Mouse (Mus musculus): ENCODE data around the gene Traip. TPM values are rescaled to one million over a fixed set of nuclear protein-coding genes. Genes with fewer than 3 reads are reported as not detected.
A peak's percentile ranks its signal among the peaks of the same experiment; 100 is the strongest.

Traip gene
- total RNA-seq, 4 experiments from 2014 or later = 0.47 to 1.6 (median 0.57) TPM

DNA sequence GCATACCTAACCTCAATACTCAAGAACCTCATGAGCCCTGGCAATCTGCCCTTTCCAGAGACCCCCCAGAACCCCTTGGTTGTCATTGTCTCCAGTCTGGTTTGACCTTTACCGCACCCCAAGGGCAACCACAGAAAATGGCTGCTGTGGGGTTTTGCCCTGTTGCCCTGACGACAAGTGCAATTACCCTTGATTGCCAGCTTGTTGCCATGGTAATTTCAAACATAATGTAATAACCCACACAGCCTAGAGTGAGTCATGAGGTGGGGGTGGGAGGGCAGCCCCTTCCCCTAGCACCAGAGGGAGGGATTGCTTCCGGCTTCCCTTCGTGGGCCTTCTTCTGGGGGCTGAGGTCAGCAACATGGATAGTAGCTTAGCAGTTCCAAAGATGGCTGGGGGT lies 17.7 kb upstream of the Traip start:
- no peak for DNase-seq (ENCODE audit: low spot score in 2 of 2)

DNA sequence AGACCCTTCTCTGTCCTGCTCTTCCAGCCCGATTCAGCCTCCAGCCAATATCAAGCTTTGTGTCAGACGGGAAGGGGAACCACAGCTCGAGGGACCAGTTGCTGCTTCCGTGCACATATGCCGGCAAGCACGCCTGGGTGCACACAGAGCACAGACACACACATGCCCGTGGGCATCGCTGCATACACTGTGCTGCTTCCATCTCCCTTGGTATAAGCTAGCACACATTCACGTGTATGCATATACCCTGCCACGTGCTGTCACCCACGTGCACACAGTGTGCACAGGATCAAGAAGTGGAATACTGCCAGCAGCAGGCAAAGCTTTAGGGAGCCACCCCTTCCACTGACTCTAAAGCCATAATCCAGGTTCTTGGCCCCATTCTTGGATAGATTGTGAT lies 15.8 kb upstream of the Traip start:
- DNase-seq (ENCODE audit: low spot score in 2 of 2) = no peak

DNA sequence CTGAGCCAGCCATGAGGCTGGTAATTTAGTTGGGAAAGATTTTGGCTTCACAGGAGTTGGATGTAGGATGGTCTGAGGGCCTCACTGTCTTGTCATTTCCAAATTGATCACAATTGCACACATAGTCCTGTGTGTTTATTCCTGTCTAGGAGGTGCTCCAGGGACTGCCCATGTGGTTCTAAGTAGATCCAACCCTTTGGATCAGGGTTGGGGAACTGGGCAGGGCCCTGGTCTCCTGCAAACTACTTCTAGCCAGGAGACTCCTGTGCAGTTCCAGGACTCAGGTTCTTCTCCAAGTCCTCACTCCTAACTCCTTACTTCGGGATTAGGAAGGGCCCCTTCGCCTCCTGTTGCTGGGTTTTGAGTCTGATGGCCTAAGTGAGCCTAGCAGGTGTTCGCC lies 14.6 kb upstream of the Traip start, which contains the start of gene Camkv:
Camkv (plus strand) TSS at position 301 of the 400 bp plus-strand sequence.
- no peak for DNase-seq (ENCODE audit: low spot score in 2 of 2)

DNA sequence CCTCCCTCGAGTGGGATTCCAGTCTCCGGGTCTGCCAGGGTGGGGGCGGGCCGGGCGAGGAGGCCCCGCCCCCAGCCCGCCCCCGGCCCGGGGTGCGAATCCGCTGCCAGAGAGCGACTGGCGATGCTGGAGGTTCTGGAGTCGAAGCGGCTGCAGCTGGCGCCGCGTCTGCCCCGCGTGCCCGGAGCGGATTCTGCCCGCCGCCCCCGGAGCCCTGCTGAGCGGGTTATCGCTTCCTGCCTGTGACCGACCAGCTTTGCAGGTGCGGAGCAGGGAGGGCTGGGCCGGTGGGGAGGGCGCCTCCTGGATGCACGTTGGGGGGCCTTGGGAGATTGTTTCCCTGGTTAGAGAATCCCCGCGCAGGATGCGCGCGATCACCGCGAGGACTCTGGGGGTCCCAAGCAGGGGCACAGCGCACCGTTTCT lies 14.1 kb upstream of the Traip start:
- no peak for DNase-seq (ENCODE audit: low spot score in 2 of 2)

DNA sequence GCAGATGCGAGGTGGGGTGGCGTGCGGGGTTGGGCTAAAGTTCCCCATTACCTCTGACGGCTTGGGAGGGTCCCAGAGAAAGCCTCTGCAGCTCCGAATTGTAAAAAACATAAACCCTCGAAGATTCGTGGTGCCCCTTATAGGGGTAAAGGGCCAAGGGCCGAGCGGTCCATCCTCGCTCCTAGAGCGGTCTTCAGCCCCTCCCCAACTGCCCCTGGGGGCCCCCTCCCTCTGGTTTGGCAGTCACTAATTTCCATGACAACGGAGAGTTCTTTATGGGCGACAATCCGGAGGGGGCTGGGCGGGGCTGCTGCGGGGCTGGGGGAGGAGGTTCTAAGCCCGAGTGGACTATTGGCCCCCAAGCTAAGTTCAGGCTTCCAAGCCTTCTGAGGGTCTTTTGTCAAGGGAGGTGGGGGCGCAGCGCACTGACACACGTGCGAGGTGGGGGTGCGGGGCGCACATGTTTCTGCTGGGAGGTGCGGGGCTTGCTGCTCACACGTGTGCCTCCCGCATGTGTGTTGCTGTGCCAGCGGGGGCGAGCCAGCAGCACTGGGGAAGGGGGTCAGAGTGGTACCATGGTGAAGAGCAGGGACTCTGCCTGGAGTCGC lies 13.6 kb upstream of the Traip start:
- no peak for DNase-seq (ENCODE audit: low spot score in 2 of 2)

DNA sequence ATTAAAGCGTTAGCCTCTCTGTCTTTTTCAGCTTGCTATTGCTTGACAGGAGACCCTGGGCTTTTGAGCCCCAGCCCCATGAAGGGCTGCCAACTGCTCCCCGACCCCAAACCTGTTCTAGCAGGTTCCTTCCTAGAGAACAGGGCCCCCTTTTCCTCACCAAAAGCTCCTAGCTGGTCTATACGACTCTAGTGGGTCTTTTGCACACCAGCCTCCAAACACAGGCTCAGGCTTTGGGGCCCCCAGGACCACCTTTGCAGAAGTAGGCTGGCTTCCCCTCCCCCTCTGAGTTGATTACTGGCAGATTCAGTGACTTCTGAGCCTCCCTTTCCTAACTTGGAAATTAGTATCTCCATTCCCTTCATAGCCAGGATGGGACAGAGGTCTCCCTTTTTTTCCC lies 13.1 kb upstream of the Traip start:
- DNase-seq (ENCODE audit: low spot score in 2 of 2) = no peak

DNA sequence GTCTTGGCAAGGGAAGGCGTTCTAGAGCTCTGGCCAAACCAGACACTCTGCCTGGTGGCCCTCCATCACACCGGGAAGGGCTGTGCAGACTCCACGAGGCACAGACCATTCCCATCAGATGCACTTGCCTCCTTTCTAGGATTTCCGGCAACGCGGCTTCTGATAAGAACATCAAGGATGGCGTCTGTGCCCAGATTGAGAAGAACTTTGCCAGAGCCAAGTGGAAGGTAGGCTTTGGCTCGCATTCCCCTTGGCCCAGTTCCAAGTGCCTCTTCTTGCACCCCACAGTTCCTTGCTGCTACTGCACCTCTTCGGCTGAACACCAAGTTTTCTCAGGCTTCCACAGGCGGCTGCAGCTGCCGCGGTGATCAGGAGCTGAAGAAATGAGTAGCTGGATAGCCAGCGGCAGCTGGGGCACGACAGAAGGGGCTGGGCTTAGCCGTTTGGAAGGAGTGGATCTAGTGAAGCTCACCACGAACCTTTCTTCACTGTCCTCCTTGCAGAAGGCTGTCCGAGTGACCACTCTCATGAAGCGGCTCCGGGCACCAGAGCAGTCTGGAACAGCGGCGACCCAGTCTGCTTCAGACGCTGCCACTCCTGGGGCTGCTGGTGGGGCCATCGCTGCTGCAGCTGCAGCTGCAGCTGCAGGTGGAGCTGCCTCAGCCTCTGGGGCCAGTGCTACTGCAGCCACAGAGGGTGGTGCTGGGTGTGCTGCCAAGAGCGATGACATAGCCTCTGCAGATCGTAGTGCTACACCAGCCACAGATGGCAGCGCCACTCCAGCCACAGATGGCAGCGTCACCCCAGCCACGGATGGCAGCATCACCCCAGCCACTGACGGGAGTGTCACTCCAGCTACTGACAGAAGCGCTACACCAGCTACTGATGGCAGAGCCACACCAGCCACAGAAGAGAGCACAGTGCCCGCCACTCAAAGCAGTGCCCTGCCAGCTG lies 2.4 kb upstream of the Traip start:
- DNase-seq (ENCODE audit: low spot score in 2 of 2) = peak; percentile 21 to 48

DNA sequence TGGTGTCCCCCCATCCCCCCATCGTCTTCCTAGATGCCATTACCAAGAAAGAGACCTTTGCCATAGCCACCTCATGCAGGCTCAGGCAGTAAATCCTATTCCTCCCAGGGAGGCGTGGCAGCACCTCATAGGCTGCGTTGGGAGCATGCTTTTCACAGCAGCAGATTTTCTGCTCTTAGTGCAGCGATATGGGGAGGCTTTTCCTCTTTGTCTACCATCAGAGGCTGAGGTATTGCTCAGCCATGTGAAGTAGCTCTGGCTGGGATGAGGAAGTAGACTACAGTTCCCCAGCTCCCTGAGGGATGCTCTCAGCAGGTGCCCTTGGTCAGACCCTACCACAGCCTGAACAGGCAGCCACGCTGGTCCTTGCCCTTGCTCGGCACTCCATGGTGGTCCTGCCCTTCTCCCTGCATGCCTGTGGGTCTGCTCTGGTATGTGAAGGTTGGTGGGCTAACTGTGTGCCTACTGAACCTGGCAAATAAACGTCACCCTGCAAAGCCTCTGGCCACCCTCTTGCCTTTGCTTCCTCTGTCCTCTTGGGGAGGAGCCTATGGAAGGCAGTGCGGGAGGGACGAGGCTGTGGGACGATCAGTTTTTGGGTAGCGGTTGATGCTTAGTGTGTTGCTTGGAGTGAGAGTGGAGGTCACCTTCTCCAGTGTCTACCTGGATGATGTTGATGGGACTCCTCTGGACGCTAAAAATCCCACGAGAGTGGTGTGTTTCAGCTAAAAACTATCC lies 583 bp upstream of the Traip start:
- DNase-seq (ENCODE audit: low spot score in 2 of 2) = no peak

DNA sequence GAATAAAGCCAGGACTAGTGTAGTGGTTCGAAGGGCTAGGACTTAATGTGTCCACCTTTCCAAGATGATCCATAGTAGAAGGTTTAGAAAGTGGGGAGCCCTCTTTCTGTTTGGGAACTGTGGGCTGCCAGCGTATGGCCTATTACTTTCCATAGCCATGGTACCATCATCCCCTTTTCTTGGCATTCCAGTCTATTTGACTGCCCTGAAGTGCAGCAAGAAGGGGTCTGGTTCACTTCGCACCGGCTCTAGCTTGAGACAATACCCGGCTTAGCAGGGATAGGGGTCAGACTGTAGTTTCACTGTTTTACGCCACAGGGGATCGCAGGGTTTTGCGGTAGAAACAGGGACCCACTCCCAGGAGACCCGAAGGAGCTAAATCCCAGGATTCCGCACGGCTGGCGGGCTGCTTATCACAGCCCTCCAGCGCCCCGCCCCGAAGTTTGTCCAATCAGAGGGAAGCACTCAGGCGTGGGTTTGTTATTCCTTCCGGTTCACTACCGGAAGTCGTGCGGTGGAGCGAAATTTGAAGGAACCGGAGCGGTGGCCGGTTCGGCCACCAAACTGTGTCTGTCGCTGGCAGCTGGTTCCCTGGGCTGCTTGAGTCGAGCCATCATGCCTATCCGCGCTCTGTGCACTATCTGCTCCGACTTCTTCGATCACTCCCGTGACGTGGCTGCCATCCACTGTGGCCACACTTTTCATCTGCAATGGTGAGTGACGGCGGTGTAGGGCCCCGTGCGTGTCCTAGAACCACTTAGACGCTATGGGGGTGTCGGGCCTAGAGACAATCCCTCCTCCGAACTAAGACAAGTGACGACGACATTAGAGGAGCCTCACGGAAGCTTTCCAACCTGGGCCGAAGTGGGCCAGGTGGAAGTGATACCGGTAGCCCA lies 772 bp downstream of the Traip start:
- peak; percentile 86 to 89 for DNase-seq (ENCODE audit: low spot score in 2 of 2)

DNA sequence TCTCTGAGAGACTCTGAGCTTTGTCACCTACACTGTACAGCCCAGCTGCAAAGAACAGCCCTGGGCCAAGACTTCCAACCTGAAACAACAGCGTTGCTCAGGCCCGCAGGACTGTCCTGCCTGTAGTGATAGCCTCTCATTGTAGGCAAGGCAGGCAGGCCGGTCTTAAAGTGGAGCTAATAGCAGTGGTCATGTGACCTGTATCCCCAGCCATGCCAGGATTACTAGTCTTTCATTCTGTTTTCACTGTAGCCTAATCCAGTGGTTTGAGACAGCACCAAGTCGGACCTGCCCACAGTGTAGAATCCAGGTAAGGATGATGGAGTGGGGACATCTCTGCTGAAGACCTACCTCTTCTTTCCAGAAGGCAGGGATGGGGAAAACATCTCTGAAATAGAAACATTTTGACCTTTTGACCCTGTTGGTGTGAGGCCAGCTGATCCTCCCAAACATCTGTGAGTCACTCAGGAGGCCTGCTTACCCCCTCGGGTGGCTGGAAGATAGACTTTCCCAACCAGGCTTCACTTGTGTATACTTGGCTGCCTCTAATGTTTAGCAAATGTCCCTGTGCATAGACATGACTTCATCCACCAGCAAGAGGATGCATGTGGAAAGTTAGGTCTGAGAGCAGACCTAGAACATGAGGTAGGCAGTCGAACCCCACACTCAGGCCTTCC lies 5.8 kb downstream of the Traip start:
- peak; percentile 30 to 34 for DNase-seq (ENCODE audit: low spot score in 2 of 2)

DNA sequence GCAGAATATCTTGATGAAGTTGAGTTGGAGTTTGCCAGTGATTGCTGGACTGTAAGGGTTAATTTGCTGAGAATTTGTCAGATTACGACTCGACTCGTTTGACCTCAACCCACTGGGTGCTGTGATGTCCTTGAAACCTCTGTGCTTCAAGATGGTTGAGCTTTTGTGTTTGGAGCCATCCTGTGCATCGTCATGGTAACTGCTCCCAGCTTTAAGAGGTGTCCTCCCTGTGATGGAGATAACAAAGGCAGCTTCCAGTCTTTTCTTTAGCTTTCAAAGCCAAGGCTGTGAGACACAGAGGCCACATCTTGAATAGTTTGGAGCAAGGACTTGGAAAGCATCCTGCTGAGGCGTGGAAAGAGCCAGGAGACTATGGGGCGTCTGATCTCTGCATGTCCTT lies 7.2 kb downstream of the Traip start:
- no peak for DNase-seq (ENCODE audit: low spot score in 2 of 2)

DNA sequence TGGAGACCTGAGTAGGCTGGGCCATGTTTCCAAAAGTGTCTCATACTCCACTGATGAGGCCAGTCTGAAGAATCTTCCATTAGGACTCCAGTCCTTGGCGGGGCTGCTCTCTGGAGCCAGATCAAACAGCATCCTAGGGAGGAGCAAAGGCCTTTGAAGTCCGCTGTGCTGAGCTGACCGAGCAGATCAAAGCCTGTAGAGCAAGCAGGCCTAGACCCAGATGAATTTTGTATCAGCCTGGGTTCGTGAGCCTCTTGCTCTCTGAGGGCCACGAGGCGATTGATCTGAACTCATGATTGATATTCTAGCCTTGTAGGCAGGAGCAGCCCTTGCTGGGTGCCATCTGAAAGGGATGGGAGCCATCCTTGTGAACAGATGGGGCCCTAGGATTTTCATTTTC lies 10.0 kb downstream of the Traip start:
- DNase-seq (ENCODE audit: low spot score in 2 of 2) = no peak

DNA sequence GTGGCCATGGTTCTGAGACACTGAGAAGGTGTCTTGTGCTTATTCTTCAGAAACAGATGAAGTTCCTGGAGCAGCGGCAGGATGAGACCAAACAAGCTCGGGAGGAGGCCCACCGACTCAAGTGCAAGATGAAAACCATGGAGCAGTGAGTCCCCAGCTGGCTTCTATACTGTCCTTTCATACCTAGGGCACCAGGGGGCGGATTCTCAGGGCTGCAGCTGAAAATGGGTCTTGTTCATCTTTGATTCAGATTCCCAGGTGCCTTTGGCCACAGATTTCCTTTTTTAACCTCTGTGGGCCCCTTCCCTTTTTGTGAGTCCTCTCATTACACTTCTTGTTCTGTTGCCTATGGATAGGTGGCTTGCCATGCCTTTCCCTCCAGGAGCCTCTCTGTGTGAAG lies 11.0 kb downstream of the Traip start:
- DNase-seq (ENCODE audit: low spot score in 2 of 2) = no peak

DNA sequence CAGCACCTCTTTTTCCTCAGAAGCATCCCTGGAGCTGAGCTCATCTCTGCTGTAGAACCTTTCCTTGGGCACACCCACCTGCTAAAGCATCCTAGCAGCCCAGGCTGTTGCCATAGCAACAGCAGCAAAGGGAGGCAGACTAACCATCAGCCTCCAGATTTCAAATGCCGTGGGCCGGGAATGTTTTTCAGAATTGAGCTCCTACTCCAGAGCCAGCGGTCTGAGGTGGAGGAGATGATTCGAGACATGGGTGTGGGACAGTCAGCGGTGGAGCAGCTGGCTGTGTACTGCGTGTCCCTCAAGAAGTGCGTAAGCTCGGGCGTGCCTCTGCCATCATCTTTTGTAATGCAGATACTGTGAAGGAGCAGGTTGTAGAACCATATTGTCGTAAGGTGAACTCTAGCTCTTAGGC lies 11.4 kb downstream of the Traip start:
- no peak for DNase-seq (ENCODE audit: low spot score in 2 of 2)

DNA sequence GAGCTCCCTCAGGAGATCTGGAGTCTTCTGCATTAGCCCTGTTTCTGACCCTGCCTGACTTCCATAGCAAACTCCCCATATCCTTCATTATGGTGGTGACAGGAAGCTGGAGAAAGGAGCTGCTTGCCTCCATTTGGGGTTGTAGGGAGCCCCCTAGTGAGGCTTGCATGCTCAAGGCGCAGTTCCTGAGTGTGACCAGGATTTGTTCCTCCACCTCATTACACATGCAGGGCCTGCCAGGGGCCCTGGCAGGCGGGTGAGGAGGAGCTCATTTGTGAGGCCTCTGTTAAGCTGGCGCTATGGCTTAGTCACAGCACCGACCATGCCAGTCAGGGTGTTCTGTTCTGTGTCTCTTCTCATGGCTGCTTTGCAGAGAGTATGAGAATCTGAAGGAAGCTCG lies 11.9 kb downstream of the Traip start:
- DNase-seq (ENCODE audit: low spot score in 2 of 2) = no peak

DNA sequence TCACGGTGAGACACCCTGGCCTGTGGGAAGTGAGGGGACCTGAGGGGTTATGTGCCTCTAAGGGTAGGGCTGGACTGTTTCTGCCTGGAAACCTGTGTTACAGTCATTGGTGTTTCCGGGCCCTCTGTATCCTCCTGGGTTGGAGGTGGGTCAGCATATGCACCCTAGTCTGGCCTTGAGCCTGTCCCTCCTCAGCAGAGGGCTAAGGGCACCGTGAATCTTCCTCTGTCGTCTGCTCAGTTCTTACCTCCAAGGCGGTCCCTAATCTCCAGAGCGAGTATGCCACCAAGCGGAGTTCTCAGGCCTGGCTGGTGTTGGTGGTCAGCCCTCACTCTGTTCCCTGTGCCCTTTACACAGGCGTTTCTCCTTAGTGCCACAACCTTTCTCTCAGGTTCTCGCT lies 13.0 kb downstream of the Traip start:
- DNase-seq (ENCODE audit: low spot score in 2 of 2) = no peak

DNA sequence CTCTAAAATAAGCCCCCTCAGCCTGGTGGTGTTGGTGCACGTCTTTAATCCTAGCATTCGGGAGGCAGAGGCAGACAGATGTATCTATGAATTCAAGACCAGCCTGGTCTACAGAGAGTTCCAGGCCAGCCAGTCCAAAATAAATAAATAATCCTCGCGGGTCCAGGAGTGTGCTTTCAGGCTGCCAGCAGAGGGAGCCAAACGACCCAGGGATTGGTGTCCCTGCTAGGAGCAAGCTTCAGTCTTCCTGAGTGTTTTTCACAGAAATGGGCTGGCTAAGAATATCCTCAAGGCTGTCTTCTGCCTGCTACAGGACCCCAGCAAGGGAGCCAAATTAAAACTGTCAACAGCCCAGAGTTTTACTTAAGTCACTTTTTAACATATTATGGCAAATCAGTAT lies 13.8 kb downstream of the Traip start:
- DNase-seq (ENCODE audit: low spot score in 2 of 2) = peak in 1 of 2 experiments; percentile 35

DNA sequence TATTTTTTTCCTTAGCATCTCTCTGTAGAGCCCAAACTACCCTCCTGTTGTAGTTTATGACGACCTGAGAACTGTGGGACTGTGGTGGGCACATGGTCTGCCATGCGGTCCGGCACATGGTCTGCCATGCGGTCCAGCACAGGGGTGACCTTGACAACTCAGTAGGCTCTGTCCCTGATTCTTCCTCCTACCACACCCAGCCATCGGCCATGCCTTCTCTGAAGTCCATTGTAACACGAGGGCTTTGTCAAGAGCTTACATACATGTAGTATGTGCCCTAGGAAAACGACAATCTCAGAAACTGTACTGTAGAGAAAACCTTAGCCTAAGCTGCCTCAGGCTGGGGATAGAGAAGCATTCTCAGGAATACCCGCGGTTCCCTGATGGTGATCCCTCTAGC lies 14.7 kb downstream of the Traip start:
- DNase-seq (ENCODE audit: low spot score in 2 of 2) = no peak

DNA sequence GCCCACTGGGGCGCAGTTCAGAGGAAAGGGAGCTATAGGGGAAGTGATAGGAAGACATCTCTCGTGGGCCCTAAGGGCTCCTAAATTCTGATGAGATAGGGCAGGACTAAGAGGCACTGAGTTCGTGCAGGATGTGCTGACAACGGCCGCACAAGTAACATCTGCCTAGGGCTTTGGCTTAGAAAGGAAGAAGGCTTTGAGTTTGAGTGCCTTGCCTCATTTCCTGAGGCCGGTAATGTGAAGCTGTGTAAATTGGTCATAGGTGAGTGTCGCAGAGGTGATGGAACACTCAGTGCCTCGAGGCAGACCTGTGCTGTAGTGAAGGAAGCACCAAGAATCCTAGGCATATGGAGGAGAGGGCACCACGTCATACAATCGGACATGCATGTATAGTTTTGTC lies 16.7 kb downstream of the Traip start:
- no peak for DNase-seq (ENCODE audit: low spot score in 2 of 2)

DNA sequence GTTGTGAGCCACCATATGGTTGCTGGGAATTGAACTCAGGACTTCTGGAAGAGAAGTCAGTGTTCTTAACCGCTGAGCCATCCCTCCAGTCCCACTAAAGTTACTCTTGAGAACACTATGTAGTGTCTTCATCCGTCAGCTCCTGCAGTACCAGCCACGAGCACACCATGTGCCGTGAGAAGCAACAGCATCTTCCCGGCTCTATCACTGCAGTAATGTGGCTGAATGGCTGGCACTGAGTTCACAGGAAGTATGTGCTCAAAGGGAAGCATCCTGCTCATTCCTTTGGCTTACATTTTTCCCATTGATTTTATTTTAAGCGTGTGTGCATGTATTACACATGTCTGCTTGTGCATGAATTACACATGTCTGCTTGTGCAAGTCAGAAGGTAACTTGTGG lies 17.5 kb downstream of the Traip start:
- DNase-seq (ENCODE audit: low spot score in 2 of 2) = no peak

DNA sequence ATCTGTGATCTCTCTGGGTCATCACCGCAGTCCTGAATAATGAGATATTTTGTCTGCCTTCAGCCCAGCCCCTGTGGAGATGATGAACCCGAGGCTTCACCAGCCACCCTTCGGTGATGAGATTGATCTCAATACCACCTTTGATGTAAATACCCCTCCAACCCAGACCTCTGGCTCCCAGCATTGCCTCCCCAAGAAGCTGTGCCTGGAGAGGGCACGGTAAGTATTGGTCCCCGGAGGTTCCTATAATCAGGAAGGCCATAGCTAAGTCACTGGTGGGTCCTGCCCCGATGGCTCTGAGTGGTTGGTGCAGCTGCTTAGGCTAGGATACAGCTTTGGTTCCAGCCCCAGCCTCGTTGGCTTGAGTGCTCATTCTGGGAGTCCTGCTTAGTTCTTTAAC lies 18.6 kb downstream of the Traip start:
- no peak for DNase-seq (ENCODE audit: low spot score in 2 of 2)

Measured in gastrocnemius, adult 8-10 months (tissue).